Comparison of ENCODE assay signal across 32 mouse cellular contexts in the genomic region with DNA sequence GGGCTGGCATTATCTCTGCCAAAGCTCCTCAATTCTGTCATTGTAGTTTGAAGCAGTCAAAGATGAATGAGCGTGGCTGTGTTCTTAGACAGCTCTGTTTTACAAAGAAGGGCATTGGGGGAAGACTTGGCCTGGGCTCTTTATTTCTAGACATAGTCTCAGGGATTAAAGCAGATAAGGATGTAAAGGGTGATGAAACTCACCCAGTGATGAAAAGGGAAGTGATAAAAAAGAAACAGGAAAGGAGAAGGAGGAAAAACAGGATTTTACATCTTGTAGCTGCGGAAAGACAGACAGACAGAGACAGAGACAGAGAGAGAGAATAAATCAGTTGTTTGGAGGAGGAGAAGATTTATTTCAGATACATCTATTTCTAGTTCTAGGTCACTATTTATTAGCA.
"Had no signal": no experiment of that assay in that cellular context is flagged by ENCODE, and none has a peak within 500 bp of the region (broad histone marks: within the 10 kb centered on the region; RNA-seq: fewer than 3 reads in every experiment).

No protein-coding gene starts in this region.

- H3K4me1 ChIP-seq: limb, embryonic 10.5 days; limb, embryonic 12.5 days; limb, embryonic 13.5 days; limb, embryonic 15.5 days; liver, embryonic 12.5 days; liver, embryonic 13.5 days; liver, embryonic 15.5 days; lung, embryonic 15.5 days; midbrain, embryonic 12.5 days; midbrain, embryonic 13.5 days; midbrain, embryonic 15.5 days; neural tube, embryonic 12.5 days had no signal

- H3K9ac ChIP-seq: limb, embryonic 12.5 days; limb, embryonic 13.5 days; limb, embryonic 15.5 days; liver, embryonic 12.5 days; liver, embryonic 13.5 days; liver, embryonic 14.5 days; liver, embryonic 15.5 days; liver, postnatal 0 days; lung, embryonic 14.5 days; lung, embryonic 15.5 days; midbrain, embryonic 12.5 days; midbrain, embryonic 13.5 days; midbrain, embryonic 15.5 days; neural tube, embryonic 12.5 days had no signal

- H3K4me3 ChIP-seq: left cerebral cortex, adult 2 months; limb, embryonic 10.5 days; limb, embryonic 12.5 days; limb, embryonic 13.5 days; limb, embryonic 15.5 days; liver, embryonic 12.5 days; liver, embryonic 13.5 days; liver, embryonic 15.5 days; lung, embryonic 15.5 days; megakaryocyte, embryonic 14.5 days; midbrain, embryonic 10.5 days; midbrain, embryonic 12.5 days; midbrain, embryonic 13.5 days; midbrain, embryonic 15.5 days; myocyte; neural tube, embryonic 12.5 days had no signal

- H3K9me3 ChIP-seq: limb, embryonic 10.5 days; limb, embryonic 12.5 days; limb, embryonic 13.5 days; limb, embryonic 15.5 days; liver, embryonic 12.5 days; liver, embryonic 13.5 days; liver, embryonic 15.5 days; lung, embryonic 15.5 days; megakaryocyte, embryonic 14.5 days; midbrain, embryonic 10.5 days; midbrain, embryonic 12.5 days; midbrain, embryonic 13.5 days; midbrain, embryonic 15.5 days; neural tube, embryonic 12.5 days had no signal

- H3K36me3 ChIP-seq: limb, embryonic 10.5 days; limb, embryonic 12.5 days; limb, embryonic 13.5 days; limb, embryonic 15.5 days; liver, embryonic 12.5 days; liver, embryonic 13.5 days; liver, embryonic 15.5 days; lung, embryonic 15.5 days; midbrain, embryonic 10.5 days; midbrain, embryonic 12.5 days; midbrain, embryonic 13.5 days; midbrain, embryonic 15.5 days; neural tube, embryonic 12.5 days had no signal

- H3K4me2 ChIP-seq: limb, embryonic 12.5 days; limb, embryonic 13.5 days; limb, embryonic 15.5 days; liver, embryonic 11.5 days; liver, embryonic 12.5 days; liver, embryonic 13.5 days; liver, embryonic 15.5 days; lung, embryonic 14.5 days; lung, embryonic 15.5 days; midbrain, embryonic 11.5 days; midbrain, embryonic 12.5 days; midbrain, embryonic 13.5 days; midbrain, embryonic 15.5 days; neural tube, embryonic 12.5 days had no signal

- DNase-seq: left cerebral cortex, postnatal 4 days; liver, embryonic 13.5 days; liver, postnatal 0 days; lung, adult 18-20 months; lung, adult 2 months; lung, embryonic 14.5 days; lung, postnatal 10 days; lung, postnatal 14 days; lung, postnatal 36 days; lung, postnatal 4 days; midbrain, embryonic 14.5 days had no signal

- ATAC-seq: liver, embryonic 12.5 days; liver, postnatal 0 days; lung, postnatal 0 days; midbrain, embryonic 13.5 days; midbrain, embryonic 15.5 days; midbrain, embryonic 16.5 days had no signal

- H3K27me3 ChIP-seq: limb, embryonic 12.5 days; limb, embryonic 13.5 days; limb, embryonic 15.5 days; liver, embryonic 12.5 days; liver, embryonic 13.5 days; liver, embryonic 15.5 days; lung, embryonic 15.5 days; megakaryocyte, embryonic 14.5 days; midbrain, embryonic 12.5 days; midbrain, embryonic 13.5 days; midbrain, embryonic 15.5 days; neural tube, embryonic 12.5 days had no signal

- H3K27ac ChIP-seq: left cerebral cortex, adult 2 months; limb, embryonic 10.5 days; limb, embryonic 12.5 days; limb, embryonic 13.5 days; limb, embryonic 15.5 days; liver, embryonic 12.5 days; liver, embryonic 13.5 days; liver, embryonic 14.5 days; liver, embryonic 15.5 days; lung, embryonic 15.5 days; macrophage; midbrain, embryonic 10.5 days; midbrain, embryonic 12.5 days; midbrain, embryonic 13.5 days; midbrain, embryonic 15.5 days; neural tube, embryonic 12.5 days had no signal
